Mouse (Mus musculus): Measurements from ENCODE around the gene Crlf1.

Crlf1 gene

GRCm38 (mm10) chr8:70551558-70552161 is 58.7 kb downstream of the Crlf1 start:
- DNase-seq (ENCODE audit: low spot score): no peak

GRCm38 (mm10) chr8:70552836-70553235 is 59.9 kb downstream of the Crlf1 start:
- DNase-seq (ENCODE audit: low spot score): no peak

Data from layer of hippocampus, adult 11-12 months (tissue).